In the genomic region with DNA sequence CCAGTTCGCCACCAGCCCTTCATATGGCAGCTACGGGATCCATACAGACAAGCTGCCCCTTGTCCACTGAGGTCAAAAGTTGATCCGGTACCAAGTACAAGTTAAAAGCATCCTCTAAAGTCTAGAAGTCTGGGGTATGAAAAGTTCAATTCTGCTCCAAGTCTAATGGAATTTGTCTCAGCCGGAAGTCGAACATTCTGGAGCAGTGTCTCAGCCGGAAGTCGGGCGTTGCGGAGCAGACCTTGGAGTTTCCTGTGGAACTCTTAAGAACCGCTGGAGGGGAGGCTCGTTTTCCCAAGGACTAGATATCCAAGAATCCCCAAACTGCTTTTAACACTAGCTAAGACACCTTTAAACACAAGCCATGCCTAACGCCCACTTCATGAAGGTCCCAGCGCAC, we compare ENCODE assay signal across 16 mouse cellular contexts. TPM values are rescaled to one million over a fixed set of nuclear protein-coding genes. Genes with fewer than 3 reads are reported as not detected.
DNase-seq lines count a peak whose midpoint lies in the region; ATAC-seq and TF ChIP-seq lines count a peak whose summit lies in the region.
"Had no signal": no experiment of that assay in that cellular context is flagged by ENCODE, and none has a peak within 500 bp of the region (broad histone marks: within the 10 kb centered on the region; RNA-seq: fewer than 3 reads in every experiment).

No protein-coding gene starts in this region.

- no peak for ATAC-seq in midbrain, embryonic 11.5 days (ENCODE audit: low FRiP score)
- ATAC-seq in midbrain, embryonic 13.5 days = no peak
- no peak for ATAC-seq in kidney, embryonic 14.5 days (ENCODE audit: low FRiP score, low TSS enrichment)
- ATAC-seq: midbrain, embryonic 15.5 days had no signal

- no peak for DNase-seq in gastrocnemius, adult 2 months
- DNase-seq in gastrocnemius, adult 18-20 months (ENCODE audit: low spot score) = no peak
- peak; percentile 57 for DNase-seq in midbrain, embryonic 11.5 days (ENCODE audit: low spot score, missing footprints)
- DNase-seq in lung, postnatal 4 days = peak; percentile 23 to 50
- DNase-seq in right cerebral cortex, postnatal 14 days = no peak
- DNase-seq in left cerebral cortex, adult 18-20 months (ENCODE audit: low spot score in 2 of 2) = no peak
- DNase-seq: adrenal gland, adult 8-10 months; B cell, adult 2 months; cerebellum, adult 11 months; liver, embryonic 13.5 days; right cerebral cortex, postnatal 25 days had no signal

- peak overlapping the region; percentile 46 for H3K4me3 ChIP-seq in gastrocnemius, adult 2 months
- H3K4me3 ChIP-seq in midbrain, embryonic 11.5 days (ENCODE audit: low read depth, low read length) = no peak overlapping the region
- H3K4me3 ChIP-seq in midbrain, embryonic 13.5 days (replicated peaks) = no peak overlapping the region
- H3K4me3 ChIP-seq in kidney, embryonic 14.5 days (ENCODE audit: low read length) = no peak overlapping the region
- H3K4me3 ChIP-seq: erythroblast, embryonic 14.5 days; liver, embryonic 13.5 days; midbrain, embryonic 15.5 days; neural tube, embryonic 15.5 days had no signal

- peak overlapping the region; percentile 68 for H3K27ac ChIP-seq in gastrocnemius, adult 2 months
- no peak overlapping the region for H3K27ac ChIP-seq in midbrain, embryonic 11.5 days (ENCODE audit: low read depth, low read length)
- no peak overlapping the region for H3K27ac ChIP-seq in midbrain, embryonic 13.5 days
- H3K27ac ChIP-seq in kidney, embryonic 14.5 days (ENCODE audit: low read depth, low read length) = 0 out of 2 replicates have a peak overlapping the region, but pooled peaks have one; percentile 37
- H3K27ac ChIP-seq: liver, embryonic 13.5 days; midbrain, embryonic 15.5 days; neural tube, embryonic 15.5 days had no signal

- no peaks in the 10 kb centered on the region; the same call in 1 of the 2 replicates for H3K36me3 ChIP-seq in midbrain, embryonic 11.5 days (ENCODE audit: control insufficient read depth, insufficient read depth, low read length)
- no peaks in the 10 kb centered on the region for H3K36me3 ChIP-seq in midbrain, embryonic 13.5 days
- no peaks in the 10 kb centered on the region; the same call in 1 of the 2 replicates for H3K36me3 ChIP-seq in kidney, embryonic 14.5 days (ENCODE audit: control insufficient read depth, insufficient read depth, low read length)
- H3K36me3 ChIP-seq: liver, embryonic 13.5 days; midbrain, embryonic 15.5 days; neural tube, embryonic 15.5 days had no signal

- no peaks in the 10 kb centered on the region for H3K27me3 ChIP-seq in midbrain, embryonic 11.5 days (ENCODE audit: control insufficient read depth, insufficient read depth, low read length)
- H3K27me3 ChIP-seq in midbrain, embryonic 13.5 days = no peaks in the 10 kb centered on the region
- no peaks in the 10 kb centered on the region for H3K27me3 ChIP-seq in kidney, embryonic 14.5 days (ENCODE audit: control insufficient read depth, insufficient read depth, low read length)
- H3K27me3 ChIP-seq: liver, embryonic 13.5 days; midbrain, embryonic 15.5 days; neural tube, embryonic 15.5 days had no signal

- intact Hi-C loops in gastrocnemius, adult 2 months (cut with DNase I) = no loop called here

- WGBS in midbrain, embryonic 11.5 days = 82% methylated on average over 13 of the region's 13 CpGs
- 87% methylated on average over 13 of the region's 13 CpGs for WGBS in midbrain, embryonic 13.5 days
- 76% methylated on average over 13 of the region's 13 CpGs for WGBS in kidney, embryonic 14.5 days

- H3K4me1 ChIP-seq in midbrain, embryonic 11.5 days (ENCODE audit: control insufficient read depth, insufficient read depth, low read length) = peaks cover 27% of the 10 kb centered on the region
- peaks cover 24% of the 10 kb centered on the region for H3K4me1 ChIP-seq in midbrain, embryonic 13.5 days (replicated peaks)
- H3K4me1 ChIP-seq in kidney, embryonic 14.5 days (ENCODE audit: control insufficient read depth, insufficient read depth, low read length) = peaks cover 33% of the 10 kb centered on the region

- no peak overlapping the region for H3K9ac ChIP-seq in midbrain, embryonic 11.5 days (ENCODE audit: low read length)
- no peak overlapping the region for H3K9ac ChIP-seq in midbrain, embryonic 13.5 days (replicated peaks)
- no peak overlapping the region for H3K9ac ChIP-seq in kidney, embryonic 14.5 days (ENCODE audit: low read depth, low read length)
- H3K9ac ChIP-seq: liver, embryonic 13.5 days; midbrain, embryonic 15.5 days; neural tube, embryonic 15.5 days had no signal

- no peak overlapping the region for H3K4me2 ChIP-seq in midbrain, embryonic 11.5 days
- H3K4me2 ChIP-seq in midbrain, embryonic 13.5 days (replicated peaks) = no peak overlapping the region
- H3K4me2 ChIP-seq in kidney, embryonic 14.5 days (replicated peaks; ENCODE audit: low read depth, low read length) = no peak overlapping the region
- H3K4me2 ChIP-seq: liver, embryonic 13.5 days; midbrain, embryonic 15.5 days; neural tube, embryonic 15.5 days had no signal

- no peaks in the 10 kb centered on the region; the same call in 1 of the 2 replicates for H3K9me3 ChIP-seq in midbrain, embryonic 11.5 days (ENCODE audit: control insufficient read depth, low read length)
- no peaks in the 10 kb centered on the region for H3K9me3 ChIP-seq in midbrain, embryonic 13.5 days
- H3K9me3 ChIP-seq in kidney, embryonic 14.5 days (ENCODE audit: control insufficient read depth, low read length) = peaks cover 9% of the 10 kb centered on the region; the same call in 1 of the 2 replicates
- H3K9me3 ChIP-seq: liver, embryonic 13.5 days; midbrain, embryonic 15.5 days; neural tube, embryonic 15.5 days had no signal

- no peak for TF ChIP-seq CTCF in gastrocnemius, adult 2 months (IDR thresholded peaks at IDR 0.05)

RNA-seq across cellular contexts. Expression of a gene that starts 8.4 kb away (rescaled TPM):
- 1 to 10 TPM; 2.6 to 3.4 TPM for total RNA-seq in gastrocnemius, adult 2 months (2021)
- total RNA-seq in gastrocnemius, adult 18-20 months (2021) = 1 to 10 TPM; 2.4 to 2.5 TPM
- polyA plus RNA-seq in midbrain, embryonic 11.5 days (2014; fragmentation: Nextera tagmentation; extraction: Ambion mirVana) = 6.1 and 6.4 TPM in 2 replicates
- 2.2 and 2.5 TPM in 2 replicates for polyA plus RNA-seq in midbrain, embryonic 13.5 days (2015; fragmentation: Nextera tagmentation; extraction: Ambion mirVana)
- 9.8 and 12.4 TPM in 2 replicates for polyA plus RNA-seq in kidney, embryonic 14.5 days (2014; fragmentation: Nextera tagmentation; extraction: Ambion mirVana)
- total RNA-seq in left cerebral cortex, adult 18-20 months (2021) = 1 to 10 TPM; 1.0 to 1.1 TPM
- polyA plus RNA-seq: erythroblast, embryonic 14.5 days had no signal

Comparison
In these comparisons a context has a peak if more than half of its experiments do, and no peak if none do; other contexts are left out.
1. DNase-seq: peak in midbrain, embryonic 11.5 days (single experiment) and lung, postnatal 4 days (2 of 2); none in gastrocnemius, adult 2 months (single experiment), gastrocnemius, adult 18-20 months (single experiment), right cerebral cortex, postnatal 14 days (single experiment) and left cerebral cortex, adult 18-20 months (0 of 2).
2. H3K27ac ChIP-seq: peak in gastrocnemius, adult 2 months (single experiment) and kidney, embryonic 14.5 days (single experiment); none in midbrain, embryonic 11.5 days (single experiment) and midbrain, embryonic 13.5 days (single experiment).